Mouse (Mus musculus) skeletal muscle tissue, adult 2 months (tissue): Measurements from ENCODE around the gene Sgca.
"Not testable (repeated sequence)": the region's sequence is repeated elsewhere in the genome, so short reads cannot be mapped to it uniquely, and the experiment has no call there.

Experiments
- DNase-seq: peaks from one replicate; pipeline ENCODE4 v3.0.0-alpha.2; 2012; ENCODE audit warnings: low read depth, low spot score

Sgca gene

GRCm38 (mm10) chr11:94976199-94976598 lies at the start of gene Sgca:
Gene Sgca (minus strand): TSS chr11:94976327.
- peak; percentile 69 for DNase-seq

- no peak for DNase-seq
Measured at GRCm38 (mm10) chr11:95025227-95026012, 49.3 kb upstream of the Sgca start.

GRCm38 (mm10) chr11:95024439-95025184 lies 48.5 kb upstream of the Sgca start:
- no peak for DNase-seq

- DNase-seq, result no peak
Measured at GRCm38 (mm10) chr11:95023481-95023880, 47.4 kb upstream of the Sgca start.

GRCm38 (mm10) chr11:95022237-95022992 lies 46.3 kb upstream of the Sgca start:
- DNase-seq, result no peak

GRCm38 (mm10) chr11:95015484-95015883 lies 39.4 kb upstream of the Sgca start:
- no peak for DNase-seq

- DNase-seq, result no peak
Measured at GRCm38 (mm10) chr11:95012487-95012886, 36.4 kb upstream of the Sgca start.

GRCm38 (mm10) chr11:95012075-95012474 lies 35.9 kb upstream of the Sgca start:
- DNase-seq, result no peak

GRCm38 (mm10) chr11:95011416-95011815 lies 35.3 kb upstream of the Sgca start:
- no peak for DNase-seq

- not testable (repeated sequence) for DNase-seq
Measured at GRCm38 (mm10) chr11:95010841-95011403, 34.8 kb upstream of the Sgca start.

- no peak for DNase-seq
Measured at GRCm38 (mm10) chr11:95010141-95010739, 34.1 kb upstream of the Sgca start.

GRCm38 (mm10) chr11:95009629-95010014 lies 33.5 kb upstream of the Sgca start, which contains the start of gene Samd14:
Gene Samd14 (plus strand): TSS chr11:95009879.
- DNase-seq, result no peak

GRCm38 (mm10) chr11:95008661-95009628 lies 32.8 kb upstream of the Sgca start:
- no peak for DNase-seq

- no peak for DNase-seq
Measured at GRCm38 (mm10) chr11:95007418-95007817, 31.3 kb upstream of the Sgca start.

- peak; percentile 68 for DNase-seq
Measured at GRCm38 (mm10) chr11:95006525-95007219, 30.5 kb upstream of the Sgca start.

- DNase-seq, result no peak
Measured at GRCm38 (mm10) chr11:95006038-95006437, 29.9 kb upstream of the Sgca start.

- DNase-seq, result no peak
Measured at GRCm38 (mm10) chr11:95004937-95005198, 28.7 kb upstream of the Sgca start.

- DNase-seq, result no peak
Measured at GRCm38 (mm10) chr11:95004136-95004936, 28.2 kb upstream of the Sgca start.

GRCm38 (mm10) chr11:95002705-95003104 lies 26.6 kb upstream of the Sgca start:
- no peak for DNase-seq
